Mouse (Mus musculus) heart, embryonic 10.5 days (tissue): ENCODE measurements around the gene Wbp2. TPM values are rescaled to one million over a fixed set of nuclear protein-coding genes. Genes with fewer than 3 reads are reported as not detected.
"Not testable (repeated sequence)": the region's sequence is repeated elsewhere in the genome, so short reads cannot be mapped to it uniquely, and the experiment has no call there.

Source experiments
- DNase-seq: peaks from one replicate; pipeline ENCODE4 v3.0.0-alpha.2; 2017; ENCODE audit warnings: low spot score
- H3K27ac ChIP-seq: fragments of 300-500 bp; sonication (generic); 2 replicates; pipeline ENCODE4 v1.5.1; 2016; ENCODE audit warnings: mild to moderate bottlenecking
- H3K27me3 ChIP-seq: fragments of 300-500 bp; sonication (generic); 2 replicates; pipeline ENCODE4 v1.6.1; 2016; ENCODE audit warnings: mild to moderate bottlenecking; ENCODE audit not compliant: poor library complexity, insufficient read depth, severe bottlenecking
- H3K36me3 ChIP-seq: fragments of 300-500 bp; sonication (generic); 2 replicates; pipeline ENCODE4 v1.6.1; 2016; ENCODE audit warnings: mild to moderate bottlenecking, moderate library complexity
- H3K4me1 ChIP-seq: fragments of 300-500 bp; sonication (generic); 2 replicates; pipeline ENCODE4 v1.6.1; 2016; ENCODE audit warnings: mild to moderate bottlenecking
- H3K4me3 ChIP-seq: fragments of 300-500 bp; sonication (generic); 2 replicates; pipeline ENCODE4 v1.5.1; 2016; ENCODE audit warnings: mild to moderate bottlenecking, moderate library complexity
- H3K9me3 ChIP-seq: fragments of 300-500 bp; sonication (generic); 2 replicates; pipeline ENCODE4 v1.6.1; 2016; ENCODE audit warnings: mild to moderate bottlenecking, moderate library complexity
- WGBS: fragments of 180-500 bp; shearing (Covaris S2); methylation state at CpG from one replicate; pipeline ENCODE4 v1.1.7; 2016; 5-methylcytosine and 5-hydroxymethylcytosine counted together
- polyA plus RNA-seq: library from polyadenylated mRNA; unstranded; fragments of >200 nt; fragmentation: Nextera tagmentation; extraction: Ambion mirVana; gene quantifications from 2 replicates; pipeline ENCODE4 v1.2.1, GENCODE M21; 2016

Wbp2 gene
- polyA plus RNA-seq, 1 experiment from 2014 or later: 122 TPM

- H3K27me3 ChIP-seq: no peaks in the 10 kb centered on the region
- H3K27ac ChIP-seq: no peak overlapping the region
- H3K9me3 ChIP-seq: no peaks in the 10 kb centered on the region
- peaks cover 41% of the 10 kb centered on the region for H3K4me1 ChIP-seq
- peaks cover 45% of the 10 kb centered on the region for H3K36me3 ChIP-seq
- no peak for DNase-seq
- H3K4me3 ChIP-seq: no peak overlapping the region
- 92% methylated on average over 15 of the region's 15 CpGs for WGBS
Measured at GRCm38 (mm10) chr11:116126261-116126660, 39.5 kb upstream of the Wbp2 start.

DNA sequence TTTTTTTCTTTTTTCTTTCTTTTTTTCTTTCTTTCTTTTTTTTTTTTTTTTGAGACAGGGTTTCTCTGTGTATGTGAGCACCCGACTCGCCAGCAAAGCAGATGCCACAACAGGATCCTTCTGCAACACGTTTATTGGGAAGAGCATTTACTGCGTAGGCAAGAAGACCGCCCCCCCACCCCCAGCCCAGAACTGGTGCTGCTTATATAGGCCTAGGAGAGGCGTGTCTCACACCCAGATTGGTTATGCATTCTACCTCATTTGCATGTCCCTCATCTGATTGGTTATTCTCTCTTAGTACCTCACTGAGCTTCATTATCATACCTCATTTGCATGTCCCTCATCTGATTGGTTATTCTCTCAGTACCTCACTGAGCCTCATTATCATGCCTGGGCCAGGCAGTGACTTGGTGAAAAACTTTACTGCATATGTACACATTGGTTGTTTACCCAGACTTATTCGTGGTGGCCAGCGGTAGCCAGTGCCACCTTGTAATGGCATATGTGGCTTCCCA is 35.0 kb upstream of the Wbp2 start:
- H3K36me3 ChIP-seq: peaks cover 47% of the 10 kb centered on the region
- 90% methylated on average over 8 of the region's 8 CpGs for WGBS

DNA sequence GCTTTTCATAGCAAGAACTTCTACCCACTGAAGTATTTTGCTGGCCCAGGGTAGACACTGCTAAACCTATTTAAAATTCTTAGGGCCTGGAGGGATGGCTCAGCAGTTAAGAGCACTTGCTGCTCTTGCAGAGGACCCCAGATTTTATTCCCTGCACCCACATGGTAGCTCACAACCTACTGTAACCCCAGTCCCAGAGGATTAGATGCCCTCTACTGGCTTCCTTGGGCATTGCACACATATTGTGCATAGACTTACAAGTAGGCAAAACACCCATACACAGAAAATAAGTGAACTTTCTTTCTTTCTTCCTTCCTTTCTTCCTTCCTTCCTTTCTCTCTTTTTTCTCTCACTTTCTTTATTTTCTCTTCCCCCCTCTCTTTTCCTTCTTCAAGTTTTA is 31.0 kb upstream of the Wbp2 start:
- Histone ChIP-seq H3K9me3 (no peaks in the 10 kb centered on the region), H3K4me1 (0 out of 2 replicates have a peak, but pooled peaks cover 9% of the 10 kb centered on the region), H3K4me3 (no peak overlapping the region), H3K27me3 (no peaks in the 10 kb centered on the region), H3K36me3 (peaks cover 17% of the 10 kb centered on the region), H3K27ac (no peak overlapping the region)
- DNase-seq: no peak

More for the DNA sequence above, 35.0 kb upstream of the Wbp2 start:
- not testable (repeated sequence) for H3K9me3 ChIP-seq, H3K27ac ChIP-seq, H3K4me3 ChIP-seq, H3K27me3 ChIP-seq, DNase-seq
- peaks cover 10% of the 10 kb centered on the region for H3K4me1 ChIP-seq

GRCm38 (mm10) chr11:116117241-116117640 is 30.4 kb upstream of the Wbp2 start:
- 56% methylated on average over 12 of the region's 12 CpGs for WGBS
- H3K27me3 ChIP-seq: no peaks in the 10 kb centered on the region; the same call in 1 of the 2 replicates
- H3K9me3 ChIP-seq: no peaks in the 10 kb centered on the region
- no peak overlapping the region for H3K4me3 ChIP-seq
- peaks cover 12% of the 10 kb centered on the region for H3K36me3 ChIP-seq
- no peak overlapping the region for H3K27ac ChIP-seq
- DNase-seq: no peak
- 0 out of 2 replicates have a peak, but pooled peaks cover 9% of the 10 kb centered on the region for H3K4me1 ChIP-seq

DNA sequence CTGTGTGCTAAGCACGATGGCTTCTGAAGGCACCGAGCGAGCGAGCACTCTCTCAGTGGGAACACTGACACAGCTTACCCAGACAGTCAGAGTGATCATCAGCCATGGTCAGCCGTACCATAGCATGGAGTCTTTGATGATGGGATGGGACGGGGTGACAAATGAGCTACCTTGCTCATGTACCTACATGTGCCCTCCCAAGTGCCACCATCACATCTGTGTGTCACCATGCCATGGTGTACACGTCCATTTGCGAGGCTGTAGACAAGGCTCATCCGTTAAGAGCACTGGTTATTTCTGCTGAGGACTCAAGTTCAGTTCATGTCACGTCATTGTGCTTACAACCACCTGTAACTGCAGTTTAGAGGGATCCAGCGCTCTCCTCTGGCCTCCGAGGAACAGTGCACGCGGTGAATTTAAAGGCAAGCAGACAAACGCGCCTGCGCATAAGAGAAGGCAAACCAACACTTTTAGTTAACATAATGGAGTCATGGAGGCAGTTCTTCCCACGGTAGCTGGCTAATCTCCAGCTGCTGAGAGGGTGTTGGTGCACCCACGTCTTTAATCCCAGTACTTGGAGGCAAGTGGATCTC is 24.9 kb upstream of the Wbp2 start:
- H3K9me3 ChIP-seq: no peaks in the 10 kb centered on the region
- H3K27ac ChIP-seq: no peak overlapping the region
- no peak overlapping the region for H3K4me3 ChIP-seq
- no peak for DNase-seq
- H3K4me1 ChIP-seq: peaks cover 43% of the 10 kb centered on the region
- H3K36me3 ChIP-seq: 0 out of 2 replicates have a peak, but pooled peaks cover 2% of the 10 kb centered on the region
- peaks cover 55% of the 10 kb centered on the region for H3K27me3 ChIP-seq
- 80% methylated on average over 19 of the region's 19 CpGs for WGBS

GRCm38 (mm10) chr11:116111067-116111466 is 24.3 kb upstream of the Wbp2 start:
- H3K4me3 ChIP-seq: peak overlapping the region; percentile 73
- H3K27me3 ChIP-seq: peaks cover 61% of the 10 kb centered on the region
- H3K27ac ChIP-seq: peak overlapping the region; percentile 88; the same call in 1 of the 2 replicates

DNA sequence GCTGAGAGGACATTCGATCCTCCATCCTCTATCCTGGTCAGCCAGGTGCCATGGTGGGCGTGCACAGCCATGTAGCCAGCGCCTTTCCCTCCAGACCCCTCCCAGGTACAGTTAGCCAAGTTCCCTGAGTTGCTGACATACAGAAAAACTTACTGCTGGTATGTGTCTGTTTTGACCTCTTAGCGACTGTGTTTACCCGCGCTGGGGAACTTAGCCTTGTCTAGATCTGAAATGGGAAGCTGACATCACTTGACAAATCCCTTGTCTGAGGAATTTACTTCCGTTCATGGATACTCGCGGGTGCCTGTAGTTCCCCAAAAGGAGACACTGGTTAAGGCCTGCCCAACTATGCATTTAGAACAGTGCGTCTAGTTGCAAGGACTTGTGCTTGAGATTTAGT is 23.7 kb upstream of the Wbp2 start:
- H3K27ac ChIP-seq: peak overlapping the region; percentile 88
- H3K36me3 ChIP-seq: peaks cover 11% of the 10 kb centered on the region; the same call in 1 of the 2 replicates
- peaks cover 53% of the 10 kb centered on the region for H3K4me1 ChIP-seq
- no peaks in the 10 kb centered on the region for H3K9me3 ChIP-seq
- DNase-seq: no peak
- H3K4me3 ChIP-seq: peak overlapping the region; percentile 73
- peaks cover 64% of the 10 kb centered on the region for H3K27me3 ChIP-seq
- WGBS: 16% methylated on average over 10 of the region's 10 CpGs

More at GRCm38 (mm10) chr11:116111067-116111466, 24.3 kb upstream of the Wbp2 start:
- no peak for DNase-seq
- WGBS: 79% methylated on average over 4 of the region's 4 CpGs
- Histone ChIP-seq H3K9me3 (no peaks in the 10 kb centered on the region), H3K4me1 (peaks cover 48% of the 10 kb centered on the region), H3K36me3 (peaks cover 7% of the 10 kb centered on the region; the same call in 1 of the 2 replicates)

GRCm38 (mm10) chr11:116110131-116110530 is 23.3 kb upstream of the Wbp2 start:
- Histone ChIP-seq H3K4me1 (peaks cover 57% of the 10 kb centered on the region), H3K9me3 (no peaks in the 10 kb centered on the region), H3K27ac (peak overlapping the region; percentile 88), H3K36me3 (peaks cover 13% of the 10 kb centered on the region; the same call in 1 of the 2 replicates), H3K27me3 (peaks cover 64% of the 10 kb centered on the region), H3K4me3 (peak overlapping the region; percentile 73)
- no peak for DNase-seq
- under 1% methylated on average over 35 of the region's 35 CpGs for WGBS

DNA sequence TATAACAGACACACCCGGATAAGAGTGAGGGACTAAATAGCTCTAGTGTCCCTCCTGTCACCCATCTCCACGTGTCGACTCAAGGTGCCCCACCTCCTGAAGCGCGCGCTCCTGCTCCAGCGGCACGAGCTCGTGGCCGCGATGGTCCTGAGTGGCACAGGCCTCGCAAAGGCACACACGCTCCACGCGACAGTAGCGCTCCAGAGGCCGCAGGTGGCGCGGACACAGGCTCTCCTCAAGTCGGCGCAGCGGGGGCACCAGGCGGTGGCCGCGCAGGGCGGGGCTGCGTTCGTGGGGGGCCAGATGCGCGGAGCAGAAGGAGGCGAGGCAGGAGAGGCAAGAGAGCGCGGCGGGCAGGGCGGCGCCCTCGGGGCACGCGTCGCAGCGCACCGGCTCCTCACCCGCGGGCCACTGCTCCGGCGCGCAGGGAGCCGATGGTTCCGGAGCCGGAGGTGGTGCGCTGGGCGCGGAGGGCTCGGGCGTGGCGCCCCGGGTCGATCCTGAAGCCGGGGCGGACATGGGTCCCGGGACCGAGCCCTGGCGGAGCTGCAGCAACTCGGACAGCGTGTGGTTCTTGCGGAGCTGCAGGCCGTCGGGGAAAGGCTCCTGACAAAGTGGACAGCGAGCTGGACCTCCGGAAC is 22.8 kb upstream of the Wbp2 start:
- no peaks in the 10 kb centered on the region for H3K9me3 ChIP-seq
- peak overlapping the region; percentile 73 for H3K4me3 ChIP-seq
- DNase-seq: no peak
- peaks cover 13% of the 10 kb centered on the region; the same call in 1 of the 2 replicates for H3K36me3 ChIP-seq
- peaks cover 64% of the 10 kb centered on the region for H3K27me3 ChIP-seq
- peak overlapping the region; percentile 88 for H3K27ac ChIP-seq
- 1% methylated on average over 70 of the region's 70 CpGs for WGBS
- peaks cover 63% of the 10 kb centered on the region for H3K4me1 ChIP-seq

DNA sequence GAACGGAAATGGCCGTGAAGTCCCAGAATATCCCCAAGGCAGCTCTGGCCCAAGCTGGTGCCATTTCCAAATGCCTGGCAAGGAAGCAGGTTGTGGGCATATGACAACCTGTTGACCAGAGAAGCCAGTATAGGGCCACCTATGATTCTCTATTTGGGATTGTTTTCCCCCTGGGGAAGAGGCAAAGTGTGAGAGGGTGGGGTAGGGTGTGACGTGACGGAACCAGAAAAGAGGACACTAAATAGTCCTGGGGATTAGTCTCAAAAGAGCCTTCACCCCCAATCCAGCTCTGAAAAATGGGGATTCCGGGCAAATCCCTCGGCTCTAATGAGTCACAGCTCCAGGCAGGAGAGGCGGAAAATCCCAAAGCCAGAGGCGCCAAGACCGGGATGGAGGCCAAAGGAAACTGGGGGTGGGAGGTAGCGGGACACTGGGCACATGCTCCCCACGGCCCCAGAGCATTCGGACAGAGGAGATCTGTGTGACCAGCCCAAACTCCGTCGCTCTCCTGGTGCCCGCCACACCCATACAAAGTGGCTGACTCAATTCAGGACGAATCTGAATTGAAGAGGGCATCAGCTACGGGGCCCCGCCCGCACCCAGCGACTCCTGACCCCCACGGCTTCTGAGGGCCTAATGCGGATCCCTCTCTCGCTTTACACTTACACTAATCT is 21.8 kb upstream of the Wbp2 start:
- peak overlapping the region; percentile 73 for H3K4me3 ChIP-seq
- H3K36me3 ChIP-seq: peaks cover 13% of the 10 kb centered on the region; the same call in 1 of the 2 replicates
- H3K27ac ChIP-seq: peak overlapping the region; percentile 88
- H3K4me1 ChIP-seq: peaks cover 72% of the 10 kb centered on the region
- WGBS: 8% methylated on average over 23 of the region's 23 CpGs
- no peak for DNase-seq
- no peaks in the 10 kb centered on the region for H3K9me3 ChIP-seq
- H3K27me3 ChIP-seq: peaks cover 64% of the 10 kb centered on the region

DNA sequence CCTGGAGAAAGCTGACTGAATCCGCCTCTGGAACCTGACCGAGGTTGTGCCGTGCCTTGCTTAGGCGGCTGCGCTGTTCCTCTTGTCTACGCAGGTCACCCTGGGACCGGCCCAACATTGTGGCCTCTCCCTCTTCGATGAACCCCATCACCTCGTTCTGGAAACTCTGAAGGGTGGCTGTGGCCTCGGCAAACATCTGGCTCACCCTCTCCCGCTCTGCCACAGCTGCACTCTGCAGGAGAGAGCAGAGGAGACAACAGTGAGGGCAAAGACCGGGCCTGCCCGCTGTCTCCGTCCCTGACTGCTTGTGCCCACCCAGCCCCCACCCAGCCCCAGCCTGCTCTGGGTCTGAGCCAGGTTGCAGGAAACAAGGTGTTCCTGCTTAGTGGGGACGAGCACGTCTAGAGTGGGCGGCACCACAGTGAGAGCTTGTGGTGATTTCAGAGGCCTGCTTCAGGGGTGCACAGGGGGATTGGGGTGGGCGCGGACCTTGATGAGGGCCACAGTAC is 21.0 kb upstream of the Wbp2 start:
- no peaks in the 10 kb centered on the region for H3K9me3 ChIP-seq
- H3K4me1 ChIP-seq: peaks cover 80% of the 10 kb centered on the region
- H3K36me3 ChIP-seq: peaks cover 13% of the 10 kb centered on the region; the same call in 1 of the 2 replicates
- peak overlapping the region; percentile 88 for H3K27ac ChIP-seq
- H3K4me3 ChIP-seq: peak overlapping the region; percentile 73
- 16% methylated on average over 19 of the region's 19 CpGs for WGBS
- peaks cover 64% of the 10 kb centered on the region for H3K27me3 ChIP-seq
- DNase-seq: no peak

DNA sequence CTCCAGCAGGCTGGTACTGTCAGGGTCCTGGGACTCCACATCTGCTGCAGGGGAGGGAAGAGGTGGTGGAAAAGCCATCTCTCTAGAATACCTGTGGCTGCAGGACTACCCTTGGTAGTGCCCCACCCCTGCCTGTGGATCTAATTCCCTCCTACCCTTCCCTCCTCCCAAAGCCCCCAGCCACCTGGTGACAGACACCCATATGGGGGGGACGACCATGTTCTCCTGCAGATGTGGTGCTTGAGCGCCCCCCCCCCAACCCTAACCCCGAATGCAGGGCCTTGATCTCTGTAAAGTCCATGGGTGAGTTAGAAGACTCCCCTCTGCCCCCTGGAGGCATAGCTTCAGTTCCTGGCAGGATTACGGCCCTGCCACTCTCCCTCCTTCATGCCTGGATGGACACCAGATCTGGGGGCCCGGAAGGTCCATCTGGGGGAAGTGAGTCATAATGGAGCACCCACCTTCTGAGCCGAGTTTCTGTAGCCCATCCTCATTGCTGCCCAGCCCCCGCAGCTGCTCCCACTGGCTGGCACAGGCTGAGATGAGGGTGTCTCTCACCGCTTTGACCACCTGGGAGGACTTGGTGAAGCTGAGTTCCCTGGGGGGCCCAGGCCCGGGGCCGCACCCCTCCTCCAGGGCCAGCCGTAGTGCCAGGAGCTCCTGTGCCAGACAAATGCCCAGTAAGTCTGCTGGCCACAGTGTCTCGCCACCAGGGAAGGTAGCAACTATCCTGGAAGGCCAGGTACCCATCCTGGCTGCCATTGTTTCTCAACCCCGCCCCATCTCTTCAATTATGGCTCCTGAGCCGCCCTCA is 20.4 kb upstream of the Wbp2 start:
- DNase-seq: no peak
- H3K36me3 ChIP-seq: peaks cover 13% of the 10 kb centered on the region; the same call in 1 of the 2 replicates
- peak overlapping the region; percentile 73 for H3K4me3 ChIP-seq
- H3K27me3 ChIP-seq: peaks cover 64% of the 10 kb centered on the region
- peak overlapping the region; percentile 88 for H3K27ac ChIP-seq
- 33% methylated on average over 14 of the region's 14 CpGs for WGBS
- peaks cover 84% of the 10 kb centered on the region for H3K4me1 ChIP-seq
- H3K9me3 ChIP-seq: no peaks in the 10 kb centered on the region
